Mouse (Mus musculus) Patski (cell line): ENCODE results near the gene Gm20388. TPM values are rescaled to one million over a fixed set of nuclear protein-coding genes. Genes with fewer than 3 reads are reported as not detected.
A peak's percentile ranks its signal among the peaks of the same experiment; 100 is the strongest.
"Not testable (repeated sequence)": the region's sequence is repeated elsewhere in the genome, so short reads cannot be mapped to it uniquely, and the experiment has no call there.

Source experiments
- ATAC-seq: fragments of 100-300 bp; one replicate; pipeline ENCODE4 v1.8.0; 2021
- CTCF ChIA-PET: fragments of 350-600 bp; sonication (Branson Sonifier 250); formaldehyde crosslinking; loops from one replicate; lab custom pipeline; 2022; ENCODE audit warnings: inconsistent platforms; lab: Charles Lee
- POLR2A ChIA-PET: fragments of 350-600 bp; sonication (Branson Sonifier 250); formaldehyde crosslinking; loops from one replicate; lab custom pipeline; 2022; ENCODE audit warnings: antibody characterized with exemption, inconsistent platforms; lab: Charles Lee
- DNase-seq: peaks from one replicate; pipeline ENCODE4 v3.0.0-alpha.2; 2011; ENCODE audit warnings: low read depth, low spot score
- H3K27me3 ChIP-seq: fragments of 371-371 bp; one replicate; pipeline ENCODE4 v1.5.1; 2021
- CTCF ChIP-seq: fragments of 100-300 bp; IDR thresholded peaks from one replicate; pipeline ENCODE4 v1.5.1; 2021
- in situ Hi-C: fragments of 300-500 bp; cut with MboI; formaldehyde crosslinking; loops from 3 replicates; pipeline ENCODE4 v1.11.1; 2018; ENCODE audit warnings: low pct_unique_long_range_greater_than_20kb, mixed read lengths
- polyA plus RNA-seq: library from polyadenylated mRNA; unstranded; gene quantifications from one replicate; pipeline ENCODE4 v1.2.3, GENCODE M21; 2021

The Gm20388 gene
- polyA plus RNA-seq, 1 experiment from 2014 or later = 86.7 TPM

- POLR2A ChIA-PET = no interaction called here
- in situ Hi-C loops = loop anchor here (10.0 kb wide), 1 partner anchor 193 kb away; no protein-coding TSS in a partner anchor
- DNase-seq = no peak
- ATAC-seq = no peak
- CTCF ChIA-PET = no interaction called here
- H3K27me3 ChIP-seq = no peaks in the 10 kb centered on the region
- TF ChIP-seq CTCF = no peak
Observed at GRCm38 (mm10) chr8:123097786-123098584, 3187.3 kb downstream of the Gm20388 start.

- no peaks in the 10 kb centered on the region for H3K27me3 ChIP-seq
- POLR2A ChIA-PET = interaction anchor here (0.6 kb wide), 1 partner anchor 361 kb away, joined by 3 read pairs; no protein-coding TSS in a partner anchor
- no peak for TF ChIP-seq CTCF
- peak; percentile 84 for DNase-seq
- in situ Hi-C loops = loop anchor here (5.0 kb wide), 1 partner anchor 268 kb away; no protein-coding TSS in a partner anchor
- ATAC-seq = peak; percentile 62
- CTCF ChIA-PET = interaction anchor here (1.7 to 2.7 kb wide), 2 partner anchors 194 to 265 kb away, joined by 8 to 10 read pairs; no protein-coding TSS in a partner anchor
Observed at GRCm38 (mm10) chr8:123100288-123100687, 3189.6 kb downstream of the Gm20388 start.

- DNase-seq = no peak
- TF ChIP-seq CTCF = no peak
- H3K27me3 ChIP-seq = no peaks in the 10 kb centered on the region
- no peak for ATAC-seq
- in situ Hi-C loops = loop anchor here (5.0 kb wide), 1 partner anchor 269 kb away; no protein-coding TSS in a partner anchor
- ChIA-PET POLR2A (interaction anchor here (0.9 kb wide), 1 partner anchor 194 kb away, joined by 4 read pairs; no protein-coding TSS in a partner anchor), CTCF (interaction anchor here (1.3 to 2.7 kb wide), 3 partner anchors 13 to 266 kb away, joined by 3 to 10 read pairs (median 8); no protein-coding TSS in a partner anchor)
Observed at GRCm38 (mm10) chr8:123101244-123101643, 3190.6 kb downstream of the Gm20388 start.

GRCm38 (mm10) chr8:123101735-123102685 is 3191.4 kb downstream of the Gm20388 start, which contains the start of gene Rpl13:
Gene Rpl13, plus strand, starts transcription at chr8:123102350.
- POLR2A ChIA-PET = no interaction called here
- TF ChIP-seq CTCF = no peak
- peak; percentile 65 for ATAC-seq
- no peaks in the 10 kb centered on the region for H3K27me3 ChIP-seq
- in situ Hi-C loops = loop anchor here (5.0 kb wide), 1 partner anchor 270 kb away; no protein-coding TSS in a partner anchor
- CTCF ChIA-PET = interaction anchor here (1.3 to 2.7 kb wide), 3 partner anchors 14 to 267 kb away, joined by 3 to 10 read pairs (median 8); no protein-coding TSS in a partner anchor
- DNase-seq = peak; percentile 83

- in situ Hi-C loops = loop anchor here (5.0 kb wide), 1 partner anchor 271 kb away; no protein-coding TSS in a partner anchor
Observed at GRCm38 (mm10) chr8:123102855-123103254, 3192.2 kb downstream of the Gm20388 start.

GRCm38 (mm10) chr8:123103285-123103684 is 3192.6 kb downstream of the Gm20388 start:
- TF ChIP-seq CTCF = no peak
- DNase-seq = no peak
- ATAC-seq = no peak
- CTCF ChIA-PET = interaction anchor here (1.5 kb wide), 1 partner anchor 197 kb away, joined by 4 read pairs; no protein-coding TSS in a partner anchor
- H3K27me3 ChIP-seq = no peaks in the 10 kb centered on the region
- POLR2A ChIA-PET = interaction anchor here (0.9 kb wide), 1 partner anchor 18 kb away, joined by 3 read pairs; no protein-coding TSS in a partner anchor
- in situ Hi-C loops = loop anchor here (5.0 kb wide), 1 partner anchor 271 kb away; no protein-coding TSS in a partner anchor

More at GRCm38 (mm10) chr8:123102855-123103254, 3192.2 kb downstream of the Gm20388 start:
- CTCF ChIA-PET = interaction anchor here (1.5 kb wide), 1 partner anchor 196 kb away, joined by 4 read pairs; no protein-coding TSS in a partner anchor
- ATAC-seq, POLR2A ChIA-PET, H3K27me3 ChIP-seq, DNase-seq: not testable (repeated sequence)

GRCm38 (mm10) chr8:123104046-123104767 is 3193.6 kb downstream of the Gm20388 start:
- H3K27me3 ChIP-seq = no peaks in the 10 kb centered on the region
- in situ Hi-C loops = loop anchor here (5.0 kb wide), 1 partner anchor 272 kb away; no protein-coding TSS in a partner anchor
- ATAC-seq (no peak), DNase-seq (no peak)
- ChIA-PET POLR2A (interaction anchor here (0.9 kb wide), 1 partner anchor 19 kb away, joined by 3 read pairs; no protein-coding TSS in a partner anchor), CTCF (interaction anchor here (1.5 kb wide), 1 partner anchor 198 kb away, joined by 4 read pairs; no protein-coding TSS in a partner anchor)
- no peak for TF ChIP-seq CTCF

- TF ChIP-seq CTCF = no peak
- in situ Hi-C loops = no loop called here
- POLR2A ChIA-PET = no interaction called here
- ATAC-seq (no peak), DNase-seq (no peak)
- no peaks in the 10 kb centered on the region for H3K27me3 ChIP-seq
- CTCF ChIA-PET = interaction anchor here (1.0 to 2.4 kb wide), 2 partner anchors 85 to 225 kb away, joined by 3 to 14 read pairs; no protein-coding TSS in a partner anchor
Observed at GRCm38 (mm10) chr8:123105553-123106326, 3195.1 kb downstream of the Gm20388 start.
